Mouse (Mus musculus) megakaryocyte, embryonic 14.5 days (primary cell): ENCODE results near the gene Cfap221.

ENCODE experiments used
- FLI1 ChIP-seq: IDR thresholded peaks from 2 replicates; pipeline ENCODE4 v1.6.1; 2012; ENCODE audit warnings: low read length, inconsistent platforms, mixed read lengths
- GATA1 ChIP-seq: IDR thresholded peaks from 3 replicates; pipeline ENCODE4 v1.6.1; 2012; ENCODE audit warnings: mixed read lengths, low read length, inconsistent platforms, borderline replicate concordance

DNA sequence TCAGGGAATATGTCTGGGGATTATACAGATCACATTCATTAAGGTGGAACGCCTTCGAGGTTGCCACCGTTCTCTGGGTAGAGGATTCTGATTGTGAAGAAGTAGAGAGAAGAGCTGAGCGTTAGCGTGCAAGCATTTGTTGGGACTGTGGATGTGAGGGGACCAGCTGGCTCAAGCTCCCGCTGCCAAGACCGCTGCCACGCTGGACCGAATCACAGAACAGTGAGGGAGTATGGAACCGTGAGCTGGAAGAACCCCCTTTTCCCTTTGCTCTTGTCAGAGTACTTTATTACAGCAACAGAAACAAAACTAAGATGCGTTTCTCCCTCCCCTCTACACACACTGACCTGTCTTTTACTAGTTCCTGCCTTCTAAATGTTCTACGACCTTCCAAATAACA lies 15.6 kb upstream of the Cfap221 start:
- TF ChIP-seq FLI1 (no peak), GATA1 (no peak)
